Mouse (Mus musculus) hindbrain, embryonic 14.5 days (tissue): ENCODE measurements at regions not wholly inside any gene's neighbourhood (a gene's known extent, or its start where the extent isn't known, plus 50 kb on each side); places are given as distances from the start of the nearest gene placed in this dataset.

Experiments used
- ATAC-seq: fragments of 200-750 bp; cut with Nextera tagmentation; 2 replicates; pipeline ENCODE4 v1.8.0; 2017; ENCODE audit warnings: moderate number of reproducible peaks, mild to moderate bottlenecking, moderate TSS enrichment, moderate library complexity; ENCODE audit not compliant: low FRiP score
- DNase-seq: peaks from one replicate; pipeline ENCODE4 v3.0.0-alpha.2; 2015; ENCODE audit warnings: low spot score
- H3K27ac ChIP-seq: fragments of 300-500 bp; sonication (generic); 2 replicates; pipeline ENCODE4 v1.5.1; 2014; ENCODE audit warnings: mild to moderate bottlenecking, moderate library complexity
- H3K27me3 ChIP-seq: fragments of 300-500 bp; sonication (generic); 2 replicates; pipeline ENCODE4 v1.6.1; 2014; ENCODE audit warnings: mild to moderate bottlenecking, low read length, mixed read lengths; ENCODE audit not compliant: control insufficient read depth, insufficient read depth
- H3K36me3 ChIP-seq: fragments of 300-500 bp; sonication (generic); replicated peaks from 2 replicates; pipeline ENCODE4 v1.6.1; 2014; ENCODE audit not compliant: control insufficient read depth, insufficient read depth
- H3K4me1 ChIP-seq: fragments of 300-500 bp; sonication (generic); replicated peaks from 2 replicates; pipeline ENCODE4 v1.6.1; 2014; ENCODE audit warnings: antibody characterized with exemption, low read length, mixed read lengths; ENCODE audit not compliant: control insufficient read depth, insufficient read depth
- H3K4me2 ChIP-seq: fragments of 300-500 bp; sonication (generic); replicated peaks from 2 replicates; pipeline ENCODE4 v1.6.1; 2014; ENCODE audit warnings: mild to moderate bottlenecking, moderate library complexity
- H3K4me3 ChIP-seq: fragments of 300-500 bp; sonication (generic); replicated peaks from 2 replicates; pipeline ENCODE4 v1.5.1; 2014; ENCODE audit warnings: mild to moderate bottlenecking, low read length
- H3K9ac ChIP-seq: fragments of 300-500 bp; sonication (generic); 2 replicates; pipeline ENCODE4 v1.6.1; 2014
- H3K9me3 ChIP-seq: fragments of 300-500 bp; sonication (generic); 2 replicates; pipeline ENCODE4 v1.6.1; 2016; ENCODE audit warnings: low read length; ENCODE audit not compliant: control insufficient read depth
- WGBS: fragments of 180-500 bp; shearing (Covaris S2); extraction: QIAGEN DNeasy Blood & Tissue Kit; methylation state at CpG from one replicate; pipeline ENCODE4 v1.1.7; 2014; 5-methylcytosine and 5-hydroxymethylcytosine counted together

GRCm38 (mm10) chr9:43682102-43682501 is 61.7 kb upstream of the Nectin1 start:
- H3K27ac ChIP-seq: no peak overlapping the region
- DNase-seq (no peak), ATAC-seq (no peak)
- no peak overlapping the region for H3K4me3 ChIP-seq
- H3K9me3 ChIP-seq: no peaks in the 10 kb centered on the region
- 78% methylated on average over 5 of the region's 5 CpGs for WGBS
- H3K9ac ChIP-seq: no peak overlapping the region
- H3K36me3 ChIP-seq: no peaks in the 10 kb centered on the region
- H3K27me3 ChIP-seq: no peaks in the 10 kb centered on the region
- H3K4me1 ChIP-seq: 0 out of 2 replicates have a peak, but pooled peaks cover 4% of the 10 kb centered on the region
- H3K4me2 ChIP-seq: no peak overlapping the region

- Histone ChIP-seq H3K4me3 (no peak overlapping the region), H3K27ac (no peak overlapping the region), H3K27me3 (no peaks in the 10 kb centered on the region), H3K9ac (no peak overlapping the region), H3K36me3 (no peaks in the 10 kb centered on the region), H3K4me1 (no peaks in the 10 kb centered on the region), H3K4me2 (no peak overlapping the region), H3K9me3 (no peaks in the 10 kb centered on the region)
- ATAC-seq (no peak), DNase-seq (no peak)
- 81% methylated on average over 5 of the region's 5 CpGs for WGBS
These were observed 59.2 kb upstream of the Nectin1 start for GRCm38 (mm10) chr9:43684596-43684995.

- WGBS: 86% methylated on average over 1 of the region's 1 CpGs
- Histone ChIP-seq H3K36me3 (no peaks in the 10 kb centered on the region), H3K9ac (no peak overlapping the region), H3K9me3 (no peaks in the 10 kb centered on the region), H3K27ac (no peak overlapping the region), H3K4me2 (no peak overlapping the region), H3K4me1 (no peaks in the 10 kb centered on the region), H3K4me3 (no peak overlapping the region), H3K27me3 (no peaks in the 10 kb centered on the region)
- DNase-seq (no peak), ATAC-seq (no peak)
These were observed 51.8 kb upstream of the Nectin1 start for GRCm38 (mm10) chr9:43692015-43692414.

GRCm38 (mm10) chr9:43692538-43692937 is 51.2 kb upstream of the Nectin1 start:
- H3K4me3 ChIP-seq: no peak overlapping the region
- WGBS: 88% methylated on average over 10 of the region's 10 CpGs
- H3K9ac ChIP-seq: no peak overlapping the region
- DNase-seq (no peak), ATAC-seq (no peak)
- H3K9me3 ChIP-seq: no peaks in the 10 kb centered on the region
- H3K27me3 ChIP-seq: no peaks in the 10 kb centered on the region
- H3K27ac ChIP-seq: no peak overlapping the region
- H3K4me2 ChIP-seq: no peak overlapping the region
- no peaks in the 10 kb centered on the region for H3K4me1 ChIP-seq
- no peaks in the 10 kb centered on the region for H3K36me3 ChIP-seq
